Mouse (Mus musculus) liver, postnatal 0 days (tissue): ENCODE measurements around the gene Nbea. TPM values are rescaled to one million over a fixed set of nuclear protein-coding genes. Genes with fewer than 3 reads are reported as not detected.
A peak's percentile ranks its signal among the peaks of the same experiment; 100 is the strongest.

Experiments used
- ATAC-seq: fragments of 200-750 bp; cut with Nextera tagmentation; 2 replicates; pipeline ENCODE4 v1.8.0; 2017; ENCODE audit warnings: mild to moderate bottlenecking, moderate library complexity
- DNase-seq: peaks from one replicate; pipeline ENCODE4 v3.0.0-alpha.2; 2016
- H3K27ac ChIP-seq: fragments of 300-500 bp; sonication (generic); 2 replicates; pipeline ENCODE4 v1.5.1; 2014; ENCODE audit warnings: antibody characterized with exemption, moderate library complexity, mild to moderate bottlenecking, low read depth
- H3K27me3 ChIP-seq: fragments of 300-500 bp; sonication (generic); 2 replicates; pipeline ENCODE4 v1.6.1; 2014; ENCODE audit warnings: low read length, control low read depth, mixed read lengths; ENCODE audit not compliant: insufficient read depth
- H3K36me3 ChIP-seq: fragments of 300-500 bp; sonication (generic); replicated peaks from 2 replicates; pipeline ENCODE4 v1.6.1; 2014; ENCODE audit warnings: mild to moderate bottlenecking, control low read depth, low read length, moderate library complexity, mixed read lengths; ENCODE audit not compliant: insufficient read depth
- H3K4me1 ChIP-seq: fragments of 300-500 bp; sonication (generic); 2 replicates; pipeline ENCODE4 v1.6.1; 2014; ENCODE audit warnings: antibody characterized with exemption, mild to moderate bottlenecking, control low read depth; ENCODE audit not compliant: insufficient read depth
- H3K4me2 ChIP-seq: fragments of 300-500 bp; sonication (generic); 2 replicates; pipeline ENCODE4 v1.6.1; 2014; ENCODE audit warnings: low read depth, mild to moderate bottlenecking, low read length, moderate library complexity, mixed read lengths
- H3K4me3 ChIP-seq: fragments of 300-500 bp; sonication (generic); 2 replicates; pipeline ENCODE4 v1.5.1; 2014; ENCODE audit warnings: low read depth, low read length
- H3K9ac ChIP-seq: fragments of 300-500 bp; sonication (generic); replicated peaks from 2 replicates; pipeline ENCODE4 v1.6.1; 2014; ENCODE audit warnings: mild to moderate bottlenecking, moderate library complexity
- H3K9me3 ChIP-seq: fragments of 300-500 bp; sonication (generic); 2 replicates; pipeline ENCODE4 v1.6.1; 2016; ENCODE audit warnings: mild to moderate bottlenecking, control low read depth, low read length, mixed read lengths
- CTCF ChIP-seq: sonication (generic); IDR thresholded peaks from 2 replicates; pipeline ENCODE4 v1.5.1; 2016; ENCODE audit warnings: antibody characterized with exemption, low read depth
- EP300 ChIP-seq: IDR thresholded peaks from 2 replicates; pipeline ENCODE4 v1.6.1; 2016; ENCODE audit warnings: antibody characterized with exemption, low read depth, mild to moderate bottlenecking
- WGBS: fragments of 180-500 bp; shearing (Covaris S2); extraction: QIAGEN DNeasy Blood & Tissue Kit; methylation state at CpG from one replicate; pipeline ENCODE4 v1.1.7; 2014; ENCODE audit not compliant: insufficient replicate concordance; 5-methylcytosine and 5-hydroxymethylcytosine counted together
- polyA plus RNA-seq: library from polyadenylated mRNA; unstranded; fragments of >200 nt; fragmentation: Nextera tagmentation; extraction: Ambion mirVana; gene quantifications from 2 replicates; pipeline ENCODE4 v1.2.1, GENCODE M21; 2015

Gene Nbea
- polyA plus RNA-seq, 1 experiment from 2014 or later = 0.81 TPM

DNA sequence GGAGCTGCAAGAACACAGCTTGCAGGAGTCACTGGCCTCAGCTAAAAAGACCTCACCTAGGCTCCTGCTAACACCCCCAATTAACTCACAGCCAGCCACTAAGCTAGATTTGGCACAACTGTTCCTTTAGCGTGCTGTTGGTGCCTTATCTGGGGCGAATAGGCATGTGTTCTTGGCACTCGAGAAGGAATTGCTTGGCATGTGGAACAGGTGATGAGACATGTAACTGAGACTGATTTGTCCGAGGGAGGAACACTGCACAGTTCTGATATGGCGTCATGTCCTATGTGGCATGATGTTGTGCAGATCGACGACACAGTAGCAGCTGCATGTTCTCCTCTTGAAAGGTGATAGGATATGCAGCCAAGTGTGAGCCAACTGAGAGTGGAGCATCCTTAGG, 331.0 kb downstream of the Nbea start:
- ATAC-seq = no peak
- Histone ChIP-seq H3K27me3 (no peaks in the 10 kb centered on the region), H3K36me3 (no peaks in the 10 kb centered on the region), H3K9me3 (no peaks in the 10 kb centered on the region), H3K4me3 (no peak overlapping the region), H3K27ac (no peak overlapping the region), H3K9ac (no peak overlapping the region), H3K4me2 (no peak overlapping the region), H3K4me1 (no peaks in the 10 kb centered on the region)
- no peak for DNase-seq
- no peak for TF ChIP-seq EP300
- no peak for TF ChIP-seq CTCF
- WGBS = 82% methylated on average over 7 of the region's 7 CpGs

DNA sequence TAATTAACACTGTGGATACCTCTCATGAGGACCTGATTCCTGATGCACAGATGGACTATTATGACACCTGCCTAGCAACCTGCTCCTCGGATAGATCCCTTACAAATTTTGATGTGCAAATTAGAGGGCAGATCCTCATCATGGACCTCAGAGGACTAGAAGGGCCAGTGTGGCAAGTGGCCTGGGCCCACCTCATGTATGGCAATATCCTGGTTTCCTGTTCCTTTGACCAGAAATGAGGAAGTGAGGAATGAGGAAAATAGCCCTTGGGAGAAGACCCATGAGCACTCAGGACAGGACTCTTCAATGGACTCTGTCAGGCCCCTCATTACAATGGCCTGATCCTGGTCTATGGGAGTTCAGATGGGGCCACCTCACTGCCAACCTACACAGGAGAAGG, 336.4 kb downstream of the Nbea start:
- no peak for DNase-seq
- no peaks in the 10 kb centered on the region for H3K36me3 ChIP-seq
- no peak overlapping the region for H3K9ac ChIP-seq
- H3K27ac ChIP-seq = no peak overlapping the region
- no peak for TF ChIP-seq EP300
- H3K4me1 ChIP-seq = no peaks in the 10 kb centered on the region
- no peak overlapping the region for H3K4me2 ChIP-seq
- no peaks in the 10 kb centered on the region for H3K9me3 ChIP-seq
- no peak overlapping the region for H3K4me3 ChIP-seq
- no peaks in the 10 kb centered on the region for H3K27me3 ChIP-seq
- no peak for ATAC-seq
- WGBS = 78% methylated on average over 1 of the region's 1 CpGs

DNA sequence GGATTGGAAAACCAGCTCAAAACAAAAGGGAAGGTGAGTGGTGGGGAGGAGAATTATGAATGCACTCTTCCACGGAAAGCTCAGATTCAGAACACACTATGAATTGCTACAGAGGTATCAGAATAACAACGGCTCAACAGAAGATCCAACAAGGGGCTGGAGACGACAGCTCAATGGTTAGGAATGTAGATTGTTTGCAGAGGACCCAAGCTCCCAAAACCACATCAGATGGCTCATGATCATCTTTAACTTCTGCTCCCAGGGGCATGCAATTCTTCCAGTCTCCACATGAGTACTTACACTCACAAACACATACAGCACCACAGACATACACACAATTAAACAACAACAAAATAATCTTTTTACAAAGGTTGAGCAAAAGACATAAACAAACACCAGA, 346.3 kb downstream of the Nbea start:
- Histone ChIP-seq H3K9ac (no peak overlapping the region), H3K4me3 (no peak overlapping the region), H3K27ac (no peak overlapping the region), H3K27me3 (no peaks in the 10 kb centered on the region), H3K9me3 (no peaks in the 10 kb centered on the region), H3K4me2 (no peak overlapping the region), H3K4me1 (no peaks in the 10 kb centered on the region), H3K36me3 (no peaks in the 10 kb centered on the region)
- WGBS = 75% methylated on average over 3 of the region's 3 CpGs
- DNase-seq (no peak), ATAC-seq (no peak)
- TF ChIP-seq EP300 = no peak
- TF ChIP-seq CTCF = no peak

DNA sequence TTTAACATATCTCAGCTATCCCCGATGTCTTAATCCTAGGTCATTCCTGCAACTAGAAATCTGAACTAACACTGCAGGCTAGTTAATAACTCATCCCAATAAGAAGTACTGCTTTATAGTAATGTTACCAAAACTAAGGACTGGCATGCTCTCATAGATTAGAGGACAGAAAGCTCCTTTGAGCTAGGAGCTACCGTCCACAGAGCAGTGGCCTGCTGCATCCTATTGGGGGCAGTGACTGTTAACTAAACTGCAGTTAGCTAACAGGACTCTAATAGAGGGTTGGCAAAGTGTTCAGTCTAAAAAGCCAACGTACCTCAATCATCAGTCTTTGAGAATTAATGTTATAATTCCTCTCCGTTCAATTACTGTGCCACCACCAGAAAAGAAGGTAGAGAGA, 348.3 kb downstream of the Nbea start:
- Histone ChIP-seq H3K4me3 (no peak overlapping the region), H3K4me2 (no peak overlapping the region), H3K27me3 (no peaks in the 10 kb centered on the region), H3K4me1 (no peaks in the 10 kb centered on the region), H3K27ac (no peak overlapping the region), H3K9ac (no peak overlapping the region), H3K9me3 (no peaks in the 10 kb centered on the region), H3K36me3 (no peaks in the 10 kb centered on the region)
- DNase-seq (no peak), ATAC-seq (no peak)
- WGBS = 63% methylated on average over 4 of the region's 4 CpGs
- TF ChIP-seq CTCF (0 out of 2 replicates have a peak, but pooled peaks have one; percentile 13), EP300 (no peak)

DNA sequence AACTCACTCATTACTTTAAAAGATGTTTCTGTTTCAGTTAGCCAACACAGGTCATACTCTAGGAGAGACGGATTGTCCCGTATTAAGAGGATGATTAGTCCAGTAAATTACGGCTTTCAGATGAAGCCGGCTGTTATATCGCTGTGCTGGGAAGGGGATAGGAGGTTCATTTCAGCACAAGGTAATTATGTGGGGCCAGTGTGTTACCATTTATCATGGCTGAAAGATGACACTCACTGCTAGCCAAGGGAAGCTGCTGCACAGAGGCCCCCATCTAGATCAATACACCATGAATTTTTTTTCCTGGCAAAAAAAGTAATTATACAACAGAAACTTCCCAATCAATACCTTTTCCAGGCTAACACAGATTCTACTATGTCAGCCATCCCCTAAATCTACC, 353.3 kb downstream of the Nbea start:
- no peak overlapping the region for H3K4me3 ChIP-seq
- no peak overlapping the region for H3K9ac ChIP-seq
- ATAC-seq = no peak

DNA sequence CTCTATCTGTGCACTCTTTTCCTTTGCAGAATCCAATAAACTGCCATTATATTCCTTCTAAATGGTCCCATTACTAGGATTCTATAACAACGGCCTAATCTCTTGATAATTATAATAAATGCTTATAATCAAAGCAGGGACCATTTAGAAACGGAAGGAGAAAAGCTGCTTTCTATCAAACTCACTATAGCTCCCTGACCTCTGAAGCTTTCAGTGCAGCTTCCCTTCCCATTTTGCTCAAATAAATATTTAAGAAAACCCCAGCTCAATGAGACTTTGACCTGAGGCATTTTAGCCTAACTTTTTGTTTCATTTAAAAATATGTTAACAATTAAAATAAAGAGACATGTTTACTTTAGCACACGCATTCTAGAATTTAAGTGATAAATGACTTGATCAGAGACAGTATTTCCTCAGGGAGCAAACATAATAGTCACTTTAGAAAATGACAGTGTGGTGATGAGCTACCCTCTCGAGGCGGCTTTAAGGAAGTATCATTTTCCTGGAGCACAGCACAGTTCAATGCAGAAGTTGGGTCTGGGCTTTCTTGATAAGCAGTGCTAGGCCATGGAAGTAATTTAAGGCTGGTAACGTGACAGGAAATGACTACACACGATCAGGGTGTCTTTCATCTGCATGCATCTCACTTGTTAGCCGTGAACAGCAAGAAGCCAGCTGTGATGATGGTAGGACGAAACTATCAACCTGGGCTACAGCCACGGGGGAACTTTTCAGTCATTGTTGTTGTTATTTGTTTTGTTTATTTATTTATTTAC, 354.8 kb downstream of the Nbea start:
- 32% methylated on average over 10 of the region's 10 CpGs for WGBS
- no peak overlapping the region for H3K4me2 ChIP-seq
- H3K36me3 ChIP-seq = no peaks in the 10 kb centered on the region
- peak; percentile 35 for ATAC-seq
- no peaks in the 10 kb centered on the region for H3K9me3 ChIP-seq
- no peak for DNase-seq
- no peak overlapping the region for H3K27ac ChIP-seq
- TF ChIP-seq EP300 (no peak), CTCF (no peak)
- H3K4me1 ChIP-seq = peaks cover 3% of the 10 kb centered on the region; the same call in 1 of the 2 replicates
- H3K9ac ChIP-seq = no peak overlapping the region
- no peaks in the 10 kb centered on the region for H3K27me3 ChIP-seq
- H3K4me3 ChIP-seq = no peak overlapping the region

More for the DNA sequence above, 353.3 kb downstream of the Nbea start:
- Histone ChIP-seq H3K9me3 (no peaks in the 10 kb centered on the region), H3K27me3 (no peaks in the 10 kb centered on the region), H3K4me1 (peaks cover 3% of the 10 kb centered on the region; the same call in 1 of the 2 replicates), H3K27ac (no peak overlapping the region), H3K4me2 (no peak overlapping the region), H3K36me3 (no peaks in the 10 kb centered on the region)
- no peak for DNase-seq
- no peak for TF ChIP-seq EP300
- TF ChIP-seq CTCF = no peak
- 88% methylated on average over 5 of the region's 5 CpGs for WGBS
